Mouse (Mus musculus) ES-Bruce4 (cell line): ENCODE measurements at regions not wholly inside any gene's neighbourhood (a gene's known extent, or its start where the extent isn't known, plus 50 kb on each side); places are given as distances from the start of the nearest gene placed in this dataset.

Source experiments
- CTCF ChIP-seq: IDR thresholded peaks from one replicate; pipeline ENCODE4 v1.8.1; 2011; ENCODE audit warnings: low read depth, low read length
- POLR2A ChIP-seq: IDR thresholded peaks from one replicate; pipeline ENCODE4 v1.8.1; 2011; ENCODE audit warnings: low read length; ENCODE audit not compliant: insufficient read depth

DNA sequence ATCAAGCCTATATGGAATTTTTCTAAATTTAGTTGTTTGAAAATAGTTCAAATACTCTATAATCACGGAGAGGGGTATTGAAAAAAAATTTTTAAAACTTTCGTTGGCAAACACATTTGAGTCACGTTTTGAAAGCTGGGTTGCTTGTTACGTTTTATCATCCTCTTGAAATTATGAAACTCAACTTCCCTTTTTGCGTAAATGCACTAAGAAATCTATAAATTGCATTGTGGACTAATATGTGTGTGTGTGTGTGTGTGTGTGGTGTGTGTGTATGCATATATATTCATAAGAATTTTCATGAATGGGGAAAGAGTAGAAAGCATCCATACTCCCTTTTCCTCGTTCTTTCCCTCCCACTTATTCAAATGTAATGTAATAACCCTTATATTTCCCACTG is 69.6 kb upstream of the Igf1r start:
- TF ChIP-seq CTCF: no peak
- TF ChIP-seq POLR2A: no peak
